Mouse (Mus musculus) layer of hippocampus, postnatal 25 days (tissue): ENCODE data around the gene Gigyf1. TPM values are rescaled to one million over a fixed set of nuclear protein-coding genes. Genes with fewer than 3 reads are reported as not detected.
A peak's percentile ranks its signal among the peaks of the same experiment; 100 is the strongest.

Source experiments
- DNase-seq, 2 experiments: peaks; one replicate each; pipeline ENCODE4 v3.0.0; 2022; ENCODE audit warnings: mixed read lengths in 2 of 2, low spot score in 1 of 2; ENCODE audit errors: extremely low spot score in 1 of 2
- microRNA-seq, 2 experiments: library from miRNA; unstranded; fragments of <30 nt; microRNA quantifications; one replicate each; pipeline ENCODE4 v1.2.0; 2021
- total RNA-seq, 2 experiments: library from RNA; stranded (reverse); gene quantifications; 2 replicates each; pipeline ENCODE4 v1.2.3; 2021

Gene Gigyf1
- total RNA-seq, 2 experiments from 2014 or later = 44.8 to 54.9 TPM

- DNase-seq = no peak
Measured at GRCm38 (mm10) chr5:137566416-137566815, 48.1 kb downstream of the Gigyf1 start.

GRCm38 (mm10) chr5:137568223-137568798, 50.0 kb downstream of the Gigyf1 start:
- no peak for DNase-seq

GRCm38 (mm10) chr5:137569031-137569430, 50.7 kb downstream of the Gigyf1 start:
- DNase-seq = no peak

DNA sequence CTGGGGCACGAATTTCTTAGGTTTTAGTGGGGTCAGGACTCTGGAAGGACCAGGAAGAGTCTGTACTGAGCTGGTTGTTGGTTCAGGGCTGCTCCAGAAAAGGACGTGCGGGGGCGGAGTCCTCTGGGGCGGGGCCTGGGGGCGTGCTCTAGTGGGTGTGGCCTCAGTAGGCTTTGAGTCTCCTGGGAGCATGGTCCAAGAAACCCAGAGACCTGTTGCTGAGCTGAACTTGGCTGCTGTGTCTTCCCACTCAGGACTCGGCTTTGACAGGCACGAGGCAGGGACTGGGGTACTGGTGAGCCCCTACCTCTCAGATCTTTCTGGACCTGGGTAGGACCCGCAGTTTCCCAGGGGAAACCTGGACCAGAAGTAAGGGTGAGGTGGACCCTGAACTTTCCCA, 51.3 kb downstream of the Gigyf1 start, which contains the start of gene Tfr2:
Gene Tfr2, plus strand, starts transcription at position 176 of the 400 bp plus-strand sequence.
- no peak for DNase-seq

DNA sequence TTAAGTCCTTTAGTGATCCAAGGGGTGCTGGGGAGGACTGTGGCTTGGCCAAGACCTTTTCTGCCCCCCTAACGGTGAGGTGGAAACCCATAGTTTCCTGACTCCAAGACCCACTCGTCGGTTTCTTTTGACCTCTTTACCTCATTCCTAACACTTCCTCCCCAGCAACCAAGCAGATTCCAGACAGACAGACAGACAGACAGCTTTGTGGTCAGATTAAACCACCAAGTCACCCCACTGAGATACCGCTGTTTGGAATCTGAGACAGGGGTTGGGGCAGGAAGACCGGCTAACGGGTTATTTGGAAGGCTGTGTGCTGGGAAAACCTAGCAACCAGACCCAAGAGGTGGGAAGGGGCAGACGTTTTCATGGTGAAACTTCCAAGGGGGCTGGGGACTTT, 51.8 kb downstream of the Gigyf1 start:
- no peak for DNase-seq

DNA sequence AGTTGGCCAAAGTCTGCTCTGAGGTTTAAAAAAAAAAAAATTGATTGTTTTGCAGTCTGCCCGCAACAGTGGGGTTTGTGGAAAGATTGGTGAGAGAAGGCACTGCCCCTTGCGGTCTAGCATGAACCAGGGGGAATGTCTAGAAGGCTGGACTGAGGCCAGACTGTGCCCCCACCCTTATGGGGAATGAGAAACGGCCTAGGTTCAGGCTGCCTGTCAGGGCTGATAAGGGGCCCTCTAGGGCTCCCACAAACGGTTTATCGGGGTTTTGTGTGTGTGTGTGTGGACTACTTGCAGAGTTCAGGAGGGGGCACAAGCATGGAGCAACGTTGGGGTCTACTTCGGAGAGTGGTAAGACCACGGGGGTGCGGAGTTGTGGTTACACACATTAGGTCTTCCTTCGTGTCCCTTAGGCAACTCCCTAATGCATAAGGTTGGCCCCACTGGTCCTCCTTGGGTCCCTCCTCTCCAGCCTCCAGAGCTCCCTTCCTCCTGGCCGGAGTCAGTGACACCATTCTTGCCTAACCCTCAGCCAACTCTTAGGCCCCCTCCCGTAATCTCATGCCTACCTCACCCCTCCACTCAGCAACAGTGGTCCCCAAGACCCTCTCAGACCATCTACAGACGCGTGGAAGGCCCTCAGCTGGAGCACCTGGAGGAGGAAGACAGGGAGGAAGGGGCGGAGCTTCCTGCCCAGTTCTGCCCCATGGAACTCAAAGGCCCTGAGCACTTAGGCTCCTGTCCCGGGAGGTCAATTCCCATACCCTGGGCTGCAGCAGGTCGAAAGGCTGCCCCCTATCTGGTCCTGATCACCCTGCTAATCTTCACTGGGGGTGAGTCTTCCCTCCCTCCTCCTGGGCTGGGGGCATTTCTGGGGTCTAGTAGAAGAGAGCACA, 52.6 kb downstream of the Gigyf1 start:
- DNase-seq = no peak

DNA sequence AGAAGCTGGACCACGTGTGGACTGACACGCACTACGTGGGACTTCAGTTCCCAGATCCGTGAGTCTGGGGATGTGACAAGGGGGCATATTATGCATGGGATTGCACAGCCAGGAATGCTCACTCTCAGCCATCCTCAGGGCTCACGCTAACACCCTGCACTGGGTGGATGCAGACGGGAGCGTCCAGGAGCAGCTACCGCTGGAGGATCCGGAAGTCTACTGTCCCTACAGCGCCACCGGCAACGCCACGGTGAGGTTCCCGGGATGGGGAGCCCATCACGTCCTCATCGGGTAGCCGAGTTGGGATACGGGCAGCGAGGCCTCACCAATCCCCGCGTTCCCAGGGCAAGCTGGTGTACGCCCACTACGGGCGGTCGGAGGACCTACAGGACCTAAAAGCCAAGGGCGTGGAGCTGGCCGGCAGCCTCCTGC, 56.1 kb downstream of the Gigyf1 start:
- DNase-seq = peak; percentile 31 to 54

Small RNAs within 50 kb of the gene (microRNA-seq; reads per million reads assigned to microRNA genes)
- gene Mir6418 = 1.8 to 2.8 reads per million in 2 experiments

Other genes with a start within 250 kb of the Gigyf1 start
- 10 to 100 TPM; 63.8 to 67.6 TPM for gene Ache, start 231.0 kb upstream of the Gigyf1 start, total RNA-seq
- 10 to 100 TPM; 14.3 to 16.0 TPM for gene Ufsp1, start 223.9 kb upstream of the Gigyf1 start, total RNA-seq
- 100 to 1,000 TPM; 164 to 213 TPM for gene Srrt, start 210.9 kb upstream of the Gigyf1 start, total RNA-seq
- gene Trip6, start 204.1 kb upstream of the Gigyf1 start, total RNA-seq = 1 to 10 TPM; 4.6 to 6.4 TPM
- gene Slc12a9, start 185.0 kb upstream of the Gigyf1 start, total RNA-seq = 10 to 100 TPM; 24.9 to 32.8 TPM
- 1 to 10 TPM; 5.1 to 6.3 TPM for gene Ephb4, start 168.4 kb upstream of the Gigyf1 start, total RNA-seq
- gene Zan, start 41.5 kb upstream of the Gigyf1 start, total RNA-seq = under 1 TPM; 0.14 to 0.22 TPM
- gene Pop7, start 16.0 kb upstream of the Gigyf1 start, total RNA-seq = 10 to 100 TPM; 33.6 to 34.6 TPM
- not detected for gene Epo, start 14.7 kb downstream of the Gigyf1 start, total RNA-seq
- 100 to 1,000 TPM; 648 to 692 TPM for gene Gnb2, start 15.0 kb downstream of the Gigyf1 start, total RNA-seq
- 100 to 1,000 TPM; 129 to 132 TPM for gene Actl6b, start 35.0 kb downstream of the Gigyf1 start, total RNA-seq
- gene Tfr2, start 51.3 kb downstream of the Gigyf1 start, total RNA-seq = 10 to 100 TPM; 13.3 to 15.8 TPM
- 10 to 100 TPM; 33.6 TPM for gene Mospd3, start 82.5 kb downstream of the Gigyf1 start, total RNA-seq
- gene Pcolce, start 95.2 kb downstream of the Gigyf1 start, total RNA-seq = 1 to 10 TPM; 6.7 to 9.2 TPM
- under 1 TPM; 0.27 to 0.31 TPM for gene Fbxo24, start 110.5 kb downstream of the Gigyf1 start, total RNA-seq
- 10 to 100 TPM; 19.3 to 23.5 TPM for gene Lrch4, start 110.6 kb downstream of the Gigyf1 start, total RNA-seq
- gene Gm20605, start 110.6 kb downstream of the Gigyf1 start, total RNA-seq = 10 to 100 TPM; 12.7 to 15.8 TPM
- gene Sap25, start 122.8 kb downstream of the Gigyf1 start, total RNA-seq = 10 to 100 TPM in 1 of 2 experiments, 1 to 10 TPM in 1; 3.1 to 13.9 TPM
- not detected for gene Irs3, start 127.2 kb downstream of the Gigyf1 start, total RNA-seq
- gene Agfg2, start 166.2 kb downstream of the Gigyf1 start, total RNA-seq = 10 to 100 TPM; 61.8 to 63.9 TPM
- gene Nyap1, start 223.1 kb downstream of the Gigyf1 start, total RNA-seq = 10 to 100 TPM; 63.9 to 65.5 TPM
- 100 to 1,000 TPM; 203 to 214 TPM for gene Tsc22d4, start 227.2 kb downstream of the Gigyf1 start, total RNA-seq